Mouse (Mus musculus) cerebellum, postnatal 4 days (tissue): ENCODE results near the gene 9530053A07Rik.

Source experiments
- DNase-seq, 2 experiments: peaks; one replicate each; pipeline ENCODE4 v3.0.0; 2022; ENCODE audit warnings: low spot score in 2 of 2, mixed read lengths in 1 of 2

The 9530053A07Rik gene

DNA sequence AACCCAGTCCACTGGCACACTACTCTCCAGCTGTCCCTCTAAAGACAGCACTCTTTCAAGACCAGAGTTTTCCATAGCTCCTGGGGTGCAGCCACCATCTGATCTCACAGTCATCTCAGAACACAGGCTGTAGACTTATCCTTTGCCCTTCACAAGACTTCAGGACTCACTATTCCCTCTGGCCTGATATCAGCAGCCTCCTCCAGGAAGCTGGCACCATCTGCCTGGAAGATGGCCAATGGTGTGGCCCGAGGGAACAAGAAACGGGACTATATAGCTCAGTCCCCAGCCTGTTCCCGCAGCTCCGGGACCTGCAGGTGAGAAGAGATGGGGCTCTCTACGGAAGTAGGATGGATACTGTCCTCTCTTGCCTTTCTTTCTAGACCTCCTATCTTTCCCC, at the start of gene 9530053A07Rik:
9530053A07Rik (plus strand) TSS at position 301 of the 400 bp plus-strand sequence.
- no peak for DNase-seq

DNA sequence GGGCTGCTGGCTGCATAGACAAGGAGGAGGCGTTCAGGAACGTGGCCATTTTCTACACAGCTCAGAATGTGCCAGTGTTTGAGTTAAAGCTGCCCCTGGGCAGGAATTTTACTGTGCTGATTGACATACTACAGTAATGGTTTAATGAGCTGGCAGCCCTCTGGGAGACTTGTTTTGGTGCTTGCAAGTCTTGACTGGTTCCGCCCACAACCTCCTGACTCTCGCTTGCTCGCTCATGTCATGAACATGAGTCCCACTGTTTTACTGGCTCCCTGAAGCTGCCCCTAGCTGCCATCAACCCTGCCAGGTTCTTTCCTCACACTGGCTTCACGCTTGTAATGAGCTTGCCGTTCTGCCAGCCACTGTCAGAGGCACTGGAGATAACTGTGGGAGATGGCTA, 45.1 kb upstream of the 9530053A07Rik start:
- no peak for DNase-seq

DNA sequence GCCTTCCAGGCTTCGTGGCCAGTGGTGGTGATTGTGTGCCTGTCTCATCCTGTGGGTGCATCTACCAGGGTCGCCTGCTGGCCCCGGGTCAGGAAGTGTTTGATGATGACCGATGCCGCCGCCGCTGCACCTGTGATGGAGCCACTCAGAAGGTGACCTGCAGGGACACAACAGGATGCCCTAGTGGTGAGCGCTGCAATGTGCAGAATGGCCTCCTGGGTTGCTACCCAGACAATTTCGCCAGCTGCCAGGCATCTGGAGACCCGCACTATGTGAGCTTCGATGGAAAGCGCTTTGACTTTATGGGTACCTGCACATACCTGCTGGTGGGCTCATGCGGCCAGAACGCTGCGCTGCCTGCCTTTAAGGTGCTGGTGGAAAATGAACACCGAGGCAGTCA, 43.0 kb upstream of the 9530053A07Rik start:
- no peak for DNase-seq

DNA sequence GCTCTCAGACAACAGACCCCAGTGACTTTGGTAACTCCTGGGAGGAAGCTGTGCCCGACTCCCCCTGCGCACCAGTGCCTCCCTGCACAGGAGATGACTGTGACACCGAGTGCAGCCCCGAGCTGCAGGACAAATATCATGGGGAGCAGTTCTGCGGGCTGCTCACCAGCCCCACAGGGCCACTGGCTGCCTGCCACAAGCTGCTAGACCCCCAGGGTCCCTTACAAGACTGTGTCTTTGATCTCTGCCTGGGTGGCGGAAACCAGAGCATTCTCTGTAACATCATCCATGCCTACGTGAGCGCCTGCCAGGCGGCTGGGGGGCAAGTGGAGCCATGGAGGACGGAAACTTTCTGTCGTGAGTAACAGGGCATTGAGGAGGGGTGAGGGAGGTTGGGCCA, 35.7 kb upstream of the 9530053A07Rik start:
- no peak for DNase-seq

DNA sequence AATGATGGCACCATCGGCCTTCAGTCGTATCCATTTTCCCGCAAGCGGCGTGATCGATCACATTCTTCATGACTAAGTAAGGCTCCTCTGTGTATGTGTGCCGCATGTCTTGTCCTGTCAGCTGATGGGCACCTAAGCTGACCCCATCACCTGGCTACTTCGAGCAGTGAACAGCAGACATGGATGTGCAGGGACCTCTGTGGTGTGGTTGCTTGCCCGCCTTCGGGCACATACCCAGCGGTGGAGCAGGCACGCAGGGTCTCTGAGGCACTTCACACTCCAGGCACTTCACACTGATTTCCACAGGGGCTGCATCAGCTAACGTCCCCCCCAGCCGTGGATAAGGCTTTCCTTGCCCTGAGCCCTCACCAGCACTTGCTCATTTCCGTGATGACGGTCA, 30.2 kb upstream of the 9530053A07Rik start:
- DNase-seq, result no peak

DNA sequence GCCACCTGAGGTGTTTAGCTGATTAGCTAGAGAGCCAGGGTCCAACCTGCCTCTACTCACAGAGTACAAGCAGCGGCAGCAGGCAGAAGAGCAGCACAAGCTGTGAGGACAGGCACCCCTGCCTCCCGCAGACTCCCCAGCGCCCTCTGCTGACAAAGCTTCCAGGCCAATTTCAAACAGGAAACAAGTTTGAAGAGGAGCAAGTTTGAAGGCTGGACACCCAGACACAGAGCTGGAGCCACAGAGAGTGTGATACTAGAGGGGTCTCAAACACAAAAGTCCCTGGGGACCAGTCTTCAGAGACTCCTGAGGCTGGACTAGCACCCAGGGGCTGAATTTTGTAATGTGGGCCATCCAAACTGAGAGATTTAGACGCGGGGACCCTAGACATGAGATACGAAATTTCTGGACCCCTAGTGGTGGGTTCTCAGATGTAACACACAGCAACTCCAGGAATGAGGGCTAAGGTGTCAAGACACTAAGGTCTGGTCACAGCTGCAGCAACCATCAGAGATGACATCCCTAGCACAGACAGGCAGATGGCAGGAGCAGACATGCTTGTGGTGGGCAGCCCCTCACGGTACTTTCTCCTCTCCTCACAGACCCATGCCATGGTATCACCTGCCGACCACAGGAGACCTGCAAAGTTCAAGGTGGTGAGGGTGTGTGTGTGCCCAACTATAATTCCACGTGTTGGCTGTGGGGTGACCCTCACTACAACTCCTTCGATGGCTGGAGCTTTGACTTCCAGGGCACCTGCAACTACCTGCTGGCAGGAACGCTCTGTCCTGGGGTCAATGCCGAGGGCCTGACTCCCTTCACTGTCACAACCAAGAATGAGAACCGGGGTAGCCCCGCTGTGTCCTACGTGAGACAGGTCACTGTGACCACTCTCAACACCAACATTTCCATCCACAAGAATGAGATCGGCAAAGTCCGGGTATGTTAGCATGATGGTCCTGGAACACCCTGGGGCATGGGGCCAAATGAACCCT, 28.4 kb upstream of the 9530053A07Rik start:
- peak in 1 of 2 experiments; percentile 40 for DNase-seq

DNA sequence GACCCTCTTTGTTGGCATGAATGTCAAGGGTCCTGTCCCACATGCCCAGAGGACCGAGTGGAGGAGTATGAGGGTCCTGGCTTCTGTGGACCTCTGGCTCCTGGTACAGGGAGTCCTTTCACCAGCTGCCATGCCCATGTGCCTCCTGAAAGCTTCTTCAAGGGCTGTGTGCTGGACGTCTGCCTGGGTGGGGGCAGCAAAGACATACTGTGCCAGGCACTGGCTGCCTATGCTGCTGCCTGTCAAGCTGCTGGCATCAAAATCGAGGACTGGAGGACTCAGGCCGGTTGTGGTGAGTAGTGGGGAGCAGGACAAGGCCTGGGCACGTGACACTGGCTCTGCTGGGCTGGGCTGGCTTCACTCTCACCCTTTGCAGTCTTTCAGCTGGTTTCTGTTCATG, 26.3 kb upstream of the 9530053A07Rik start:
- DNase-seq, result peak in 1 of 2 experiments; percentile 41

DNA sequence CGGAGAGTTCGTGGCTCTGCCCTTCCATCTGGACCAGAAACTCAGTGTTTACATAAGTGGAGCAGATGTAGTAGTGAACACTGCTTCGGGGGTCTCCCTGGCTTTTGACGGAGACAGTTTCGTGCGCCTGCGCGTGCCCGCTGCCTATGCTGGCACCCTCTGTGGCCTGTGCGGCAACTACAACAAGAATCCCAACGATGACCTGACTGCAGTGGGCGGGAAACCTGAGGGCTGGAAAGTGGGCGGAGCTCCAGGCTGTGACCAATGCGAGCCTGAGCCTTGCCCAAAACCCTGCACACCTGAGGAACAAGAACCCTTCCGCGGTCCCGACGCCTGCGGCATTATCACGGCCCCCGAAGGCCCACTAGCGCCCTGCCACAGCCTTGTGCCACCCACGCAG, 24.6 kb upstream of the 9530053A07Rik start:
- peak in 1 of 2 experiments; percentile 44 for DNase-seq

DNA sequence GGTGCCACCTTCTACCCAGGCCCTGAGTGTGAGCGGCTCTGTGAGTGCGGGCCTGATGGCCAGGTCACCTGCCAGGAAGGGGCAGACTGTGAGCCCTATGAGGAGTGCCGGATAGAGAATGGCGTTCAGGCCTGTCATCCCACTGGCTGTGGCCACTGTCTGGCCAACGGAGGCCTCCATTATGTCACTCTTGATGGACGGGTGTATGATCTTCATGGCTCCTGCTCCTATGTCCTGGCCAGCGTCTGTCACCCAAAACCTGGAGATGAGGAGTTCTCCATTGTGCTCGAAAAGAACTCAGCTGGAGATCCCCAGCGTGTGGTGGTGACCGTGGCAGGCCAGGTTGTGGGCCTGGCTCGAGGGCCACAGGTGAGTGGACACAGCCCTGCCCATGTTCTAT, 23.0 kb upstream of the 9530053A07Rik start:
- DNase-seq, result no peak

DNA sequence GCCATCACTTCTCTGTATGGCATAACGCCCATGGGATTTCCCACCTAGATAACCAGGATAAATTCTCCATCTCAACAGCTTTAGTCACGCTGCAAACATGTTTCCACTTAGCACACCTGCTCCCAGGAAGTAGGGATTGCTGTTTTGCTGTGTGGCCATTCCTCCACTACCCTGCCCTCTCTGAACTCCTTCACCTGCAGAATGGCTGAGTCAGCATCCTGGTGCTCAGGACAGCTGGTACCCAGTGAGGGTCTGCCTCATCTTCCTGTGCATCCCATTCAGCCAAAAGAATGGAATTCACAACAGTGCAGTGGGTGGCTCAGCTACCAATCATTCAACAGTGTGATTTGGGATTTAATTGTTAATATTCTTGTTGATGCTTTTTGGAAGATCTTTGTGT, 14.6 kb upstream of the 9530053A07Rik start:
- DNase-seq, result no peak

DNA sequence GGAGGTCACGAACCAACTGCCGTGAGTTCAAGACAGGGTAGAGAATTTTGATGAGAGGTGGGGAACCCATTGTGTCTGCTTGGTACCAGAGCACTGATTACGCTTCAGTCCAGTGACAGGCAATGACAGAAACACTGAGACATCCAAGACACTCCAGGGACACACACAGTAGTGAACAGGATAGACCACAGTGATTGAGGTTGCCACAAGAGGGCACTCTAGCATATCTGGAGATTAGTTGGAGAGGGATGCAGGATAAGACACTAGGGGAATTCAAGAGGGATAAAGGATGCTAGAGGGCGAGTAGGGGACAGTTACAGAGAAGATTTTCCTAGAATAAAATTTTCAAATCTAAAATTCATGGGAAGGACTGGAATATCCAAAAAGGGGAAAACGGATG, 8.3 kb downstream of the 9530053A07Rik start:
- peak in 1 of 2 experiments; percentile 61 for DNase-seq

DNA sequence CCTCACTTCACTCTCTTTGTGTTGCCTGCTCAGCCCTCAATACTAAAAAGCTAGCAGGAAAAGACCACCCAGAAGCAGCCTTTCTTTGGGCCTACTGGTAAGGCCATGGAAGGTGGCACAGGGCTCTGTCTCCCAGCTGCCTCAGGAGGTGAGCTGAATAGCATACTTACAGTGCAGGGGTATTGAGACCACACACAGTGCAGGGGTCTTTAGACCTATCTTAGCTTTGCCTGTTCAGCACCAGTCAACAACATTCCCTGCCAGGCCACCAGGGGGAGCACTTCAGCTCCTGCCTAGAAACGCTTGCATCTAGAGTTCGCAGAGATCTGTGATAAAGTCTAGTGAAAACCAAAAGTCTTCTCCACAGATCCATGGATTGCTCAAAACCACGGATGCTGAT, 19.0 kb downstream of the 9530053A07Rik start:
- DNase-seq, result peak; percentile 54 to 71

DNA sequence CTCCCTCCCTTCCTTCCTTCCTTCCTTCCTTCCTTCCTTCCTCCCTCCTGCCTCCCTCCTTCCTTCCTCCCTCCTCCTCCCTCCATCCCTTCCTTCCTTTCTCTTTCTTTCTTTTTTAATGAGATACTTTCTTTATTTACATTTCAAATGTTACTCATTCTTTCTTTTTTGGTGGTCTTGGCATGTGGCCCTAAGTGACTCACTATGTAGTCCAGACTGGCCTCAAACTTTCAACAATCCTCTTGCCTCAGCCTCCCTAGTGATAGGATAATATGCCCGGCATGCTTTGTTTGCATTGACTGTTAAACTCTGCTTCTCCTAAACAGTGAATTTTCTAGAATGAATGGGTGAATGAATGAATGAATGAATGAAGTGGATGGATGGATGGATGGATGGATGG, 20.6 kb downstream of the 9530053A07Rik start:
- no peak for DNase-seq

DNA sequence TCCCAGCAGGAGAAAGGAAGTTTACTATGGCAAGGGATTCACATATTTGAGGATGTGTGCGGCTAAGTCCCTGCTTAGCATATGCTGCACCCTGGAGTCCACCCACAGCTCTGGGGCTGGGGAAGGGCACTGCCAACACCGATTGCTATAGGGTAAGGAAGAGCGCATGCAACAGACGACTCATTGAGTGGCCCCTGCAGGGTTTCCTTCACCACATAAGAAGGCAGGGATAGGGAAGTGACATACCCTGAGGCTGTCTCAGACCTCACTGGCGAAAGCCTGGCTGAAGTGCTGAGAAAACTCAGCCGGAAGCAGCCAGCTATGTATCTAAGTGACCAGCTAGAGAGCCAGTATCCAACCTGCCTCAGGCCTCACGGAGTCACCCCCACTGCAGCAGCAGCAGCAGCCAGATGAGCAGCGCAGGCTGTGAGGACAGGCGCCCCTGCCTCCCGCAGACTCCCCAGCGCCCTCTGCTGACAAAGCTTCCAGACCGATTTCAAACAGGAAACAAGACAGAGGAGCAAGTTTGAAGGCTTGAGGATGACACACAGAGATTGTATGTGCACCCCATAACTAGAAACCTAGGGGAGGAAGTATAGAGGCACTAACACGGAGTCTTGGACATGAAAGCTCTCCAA, 22.4 kb downstream of the 9530053A07Rik start:
- peak in 1 of 2 experiments; percentile 47 for DNase-seq

DNA sequence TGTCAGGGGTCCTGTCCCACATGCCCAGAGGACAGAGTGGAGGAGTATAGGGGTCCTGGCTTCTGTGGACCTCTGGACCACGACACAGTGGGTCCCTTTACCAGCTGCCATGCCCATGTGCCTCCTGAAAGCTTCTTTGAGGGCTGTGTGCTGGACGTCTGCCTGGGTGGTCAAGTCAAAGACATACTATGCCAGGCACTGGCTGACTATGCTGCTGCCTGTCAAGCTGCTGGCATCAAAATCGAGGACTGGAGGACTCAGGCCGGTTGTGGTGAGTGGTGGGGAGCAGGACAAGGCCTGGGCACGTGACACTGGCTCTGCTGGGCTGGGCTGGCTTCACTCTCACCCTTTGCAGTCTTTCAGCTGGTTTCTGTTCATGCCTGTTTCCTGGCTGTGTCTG, 24.3 kb downstream of the 9530053A07Rik start:
- peak in 1 of 2 experiments; percentile 22 for DNase-seq

DNA sequence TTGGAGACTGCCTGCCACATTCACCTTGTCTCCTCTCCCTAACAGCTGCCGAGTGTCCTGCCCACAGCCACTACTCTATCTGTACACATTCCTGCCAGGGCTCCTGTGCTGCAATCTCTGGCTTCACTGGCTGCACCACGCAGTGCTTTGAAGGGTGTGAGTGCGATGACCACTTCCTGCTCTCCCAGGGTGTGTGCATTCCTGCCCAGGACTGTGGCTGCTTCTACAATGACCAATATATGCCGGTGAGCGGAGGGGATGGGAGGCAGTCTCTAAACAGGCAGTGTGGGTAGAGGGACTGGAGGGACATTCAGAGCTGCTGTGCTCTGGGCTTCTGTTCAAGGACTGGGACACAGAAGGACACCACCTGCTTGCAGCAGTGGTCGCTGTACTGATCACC, 30.0 kb downstream of the 9530053A07Rik start:
- no peak for DNase-seq

DNA sequence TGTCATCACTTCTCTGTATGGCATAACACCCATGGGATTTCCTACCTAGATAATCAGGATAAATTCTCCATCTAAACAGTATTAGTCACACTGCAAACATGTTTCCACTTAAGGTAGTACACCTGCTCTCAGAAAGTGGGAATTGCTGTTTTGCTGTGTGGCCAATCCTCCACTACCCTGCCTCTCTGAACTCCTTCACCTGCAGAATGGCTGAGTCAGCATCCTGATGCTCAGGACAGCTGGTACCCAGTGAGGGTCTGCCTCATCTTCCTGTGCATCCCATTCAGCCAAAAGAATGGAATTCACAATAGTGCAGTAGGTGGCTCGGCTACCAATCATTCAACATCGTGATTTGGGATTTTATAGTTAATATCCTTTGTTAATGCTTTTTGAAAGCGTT, 30.6 kb downstream of the 9530053A07Rik start:
- DNase-seq, result no peak

DNA sequence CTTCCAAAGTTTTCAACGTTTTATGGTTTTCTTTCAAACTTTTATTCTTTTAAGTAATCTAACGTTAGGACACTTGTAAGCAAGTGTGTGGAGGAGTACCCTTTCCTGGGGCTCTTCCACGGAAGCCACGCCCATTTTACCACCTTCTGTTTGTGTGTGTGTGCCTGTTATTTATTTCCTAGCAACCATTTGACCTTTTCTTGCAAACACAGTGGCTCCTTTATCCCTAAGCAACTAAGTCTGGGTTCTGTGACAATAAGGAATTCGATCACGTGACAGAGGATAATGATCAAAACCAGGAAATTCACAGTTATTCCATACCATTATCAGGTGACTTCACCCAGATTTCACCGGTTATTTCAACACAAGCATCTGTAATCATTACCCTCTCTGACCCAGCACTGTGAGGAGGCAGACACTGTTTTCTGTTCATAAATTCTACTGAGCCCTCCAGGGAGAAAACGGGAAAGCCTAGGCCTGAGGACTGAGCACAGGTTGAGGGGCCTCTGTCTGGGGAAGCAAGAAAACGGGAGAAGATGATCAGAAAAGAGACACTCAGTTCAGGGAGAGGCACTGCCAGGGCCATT, 32.0 kb downstream of the 9530053A07Rik start:
- DNase-seq, result no peak

DNA sequence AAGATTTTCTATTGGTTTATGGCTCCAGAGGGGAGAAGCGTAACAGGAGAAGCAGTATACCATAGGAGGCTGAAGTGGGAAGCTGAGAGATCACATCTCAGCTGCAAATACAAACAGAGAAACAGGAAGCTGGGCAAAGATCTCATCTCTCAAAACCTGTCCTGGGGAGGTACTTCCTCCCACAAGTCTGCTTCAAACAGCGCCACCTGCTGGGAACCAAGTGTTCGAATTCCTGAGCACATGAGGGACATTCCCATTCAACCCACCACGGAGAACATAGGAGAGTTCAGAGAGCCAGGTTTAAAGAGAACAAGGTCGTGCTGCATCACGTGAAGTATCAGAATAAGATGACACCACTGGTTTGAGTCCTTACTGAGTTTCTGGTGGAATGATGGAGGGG, 36.1 kb downstream of the 9530053A07Rik start:
- DNase-seq, result no peak

DNA sequence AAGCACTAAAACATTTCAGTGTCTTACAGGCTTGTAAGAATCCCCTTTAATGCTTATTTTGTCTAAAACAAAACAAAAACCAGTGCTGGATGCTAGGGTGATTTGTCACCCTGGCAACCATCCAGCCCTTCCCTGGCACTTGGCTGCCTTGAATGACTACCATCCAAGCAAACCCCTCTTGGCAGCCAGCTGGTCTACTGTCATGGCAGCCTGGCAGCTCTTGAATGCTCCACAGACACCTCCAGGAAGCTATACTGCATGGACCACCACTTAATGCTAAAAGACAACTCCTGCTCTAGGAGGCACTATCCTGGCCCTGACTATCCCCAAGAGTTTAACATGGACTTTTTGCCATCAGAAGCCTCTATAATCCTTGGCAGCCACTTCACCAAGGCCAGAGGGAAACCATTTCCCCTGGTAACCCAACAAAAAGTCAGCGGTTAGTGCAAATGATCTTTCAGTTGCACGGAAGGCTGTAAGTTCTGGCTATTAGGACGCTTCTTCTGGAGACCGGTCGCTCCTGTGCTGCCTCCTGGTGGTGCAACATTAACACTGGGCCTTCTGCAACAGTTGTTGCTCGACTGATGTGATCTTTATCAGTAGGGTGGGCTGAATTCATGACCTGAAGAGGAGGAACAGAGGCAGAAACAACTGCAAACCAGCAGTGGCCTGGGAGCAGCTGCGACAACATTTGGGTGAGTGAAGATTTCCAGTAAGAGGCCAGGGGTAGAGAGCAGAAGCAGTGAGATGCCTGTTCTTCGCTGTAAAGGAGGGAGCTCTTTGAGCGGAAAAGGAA, 39.3 kb downstream of the 9530053A07Rik start:
- peak in 1 of 2 experiments; percentile 78 for DNase-seq
